Mouse (Mus musculus) spleen, adult 12 weeks (tissue): ENCODE measurements around the gene Lgals12.

ENCODE experiments used
- DNase-seq: peaks from one replicate; pipeline ENCODE4 v3.0.0; 2022; ENCODE audit warnings: low spot score

The Lgals12 gene

GRCm38 (mm10) chr19:7606801-7607689 lies at the start of gene Lgals12:
Gene Lgals12, minus strand, starts transcription at chr19:7607193.
- no peak for DNase-seq

- no peak for DNase-seq
Observed at GRCm38 (mm10) chr19:7648913-7649666, 42.1 kb upstream of the Lgals12 start.

- no peak for DNase-seq
Observed at GRCm38 (mm10) chr19:7633786-7634185, 26.8 kb upstream of the Lgals12 start.

DNA sequence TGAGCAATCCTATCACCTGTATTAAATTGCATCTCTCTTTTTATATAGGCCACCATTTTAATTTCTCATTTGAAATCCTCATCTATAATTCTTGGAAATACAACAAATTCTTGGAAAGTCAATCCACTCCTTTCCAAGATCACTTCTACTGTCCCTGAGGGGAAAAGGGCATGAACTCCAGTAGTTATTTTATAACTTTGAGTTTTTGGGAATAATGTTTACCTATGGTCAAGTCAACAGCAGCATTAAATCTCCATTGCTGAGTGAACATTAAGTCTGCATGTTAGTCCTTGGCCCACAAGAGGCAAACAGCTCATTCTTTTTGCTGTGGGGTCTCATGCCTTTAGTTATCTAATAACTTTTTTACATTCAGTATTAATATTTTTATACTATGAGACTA lies 26.0 kb upstream of the Lgals12 start:
- DNase-seq: no peak

DNA sequence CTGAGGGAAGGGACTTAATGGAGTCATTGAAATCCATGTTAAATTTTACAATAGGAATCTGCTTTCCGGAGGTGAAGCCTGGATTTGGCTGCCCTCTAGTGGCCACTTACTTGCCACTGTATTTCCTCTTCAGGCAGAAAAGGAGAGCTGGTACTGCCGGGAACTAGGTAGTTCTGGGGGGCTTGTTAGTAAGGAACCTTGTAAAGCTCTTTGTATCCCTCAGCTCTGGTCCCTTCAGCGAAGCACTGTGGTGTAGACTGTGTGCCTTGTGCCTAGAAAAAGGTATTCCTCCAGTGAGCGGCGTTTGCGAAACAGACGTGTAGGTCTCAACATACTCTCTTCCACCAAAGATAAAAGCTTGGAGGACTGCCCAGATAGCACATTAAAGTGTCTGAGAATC lies 10.7 kb upstream of the Lgals12 start:
- peak; percentile 21 for DNase-seq

DNA sequence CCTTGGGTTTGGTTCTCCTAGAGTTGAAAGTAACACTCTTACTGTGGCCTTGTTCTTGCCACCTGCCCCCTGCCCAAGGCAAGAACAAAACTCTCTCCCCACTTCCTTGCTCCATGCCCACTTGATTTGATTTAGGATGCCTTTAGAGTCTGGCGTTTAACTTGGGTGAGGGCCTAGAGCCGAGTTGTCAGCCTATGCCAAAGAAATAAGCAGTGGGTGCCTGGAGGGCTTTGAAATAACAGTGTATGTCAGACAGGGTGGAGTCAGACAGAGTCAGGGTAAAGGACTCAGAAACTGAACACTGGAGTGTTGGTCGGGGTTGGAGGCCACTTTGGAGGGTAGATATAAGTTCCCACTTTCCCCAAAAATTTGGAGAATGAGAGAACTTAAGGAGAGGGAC lies 10.1 kb upstream of the Lgals12 start:
- no peak for DNase-seq

- no peak for DNase-seq
Observed at GRCm38 (mm10) chr19:7616231-7616930, 9.4 kb upstream of the Lgals12 start.

- DNase-seq: no peak
Observed at GRCm38 (mm10) chr19:7613151-7613550, 6.2 kb upstream of the Lgals12 start.

DNA sequence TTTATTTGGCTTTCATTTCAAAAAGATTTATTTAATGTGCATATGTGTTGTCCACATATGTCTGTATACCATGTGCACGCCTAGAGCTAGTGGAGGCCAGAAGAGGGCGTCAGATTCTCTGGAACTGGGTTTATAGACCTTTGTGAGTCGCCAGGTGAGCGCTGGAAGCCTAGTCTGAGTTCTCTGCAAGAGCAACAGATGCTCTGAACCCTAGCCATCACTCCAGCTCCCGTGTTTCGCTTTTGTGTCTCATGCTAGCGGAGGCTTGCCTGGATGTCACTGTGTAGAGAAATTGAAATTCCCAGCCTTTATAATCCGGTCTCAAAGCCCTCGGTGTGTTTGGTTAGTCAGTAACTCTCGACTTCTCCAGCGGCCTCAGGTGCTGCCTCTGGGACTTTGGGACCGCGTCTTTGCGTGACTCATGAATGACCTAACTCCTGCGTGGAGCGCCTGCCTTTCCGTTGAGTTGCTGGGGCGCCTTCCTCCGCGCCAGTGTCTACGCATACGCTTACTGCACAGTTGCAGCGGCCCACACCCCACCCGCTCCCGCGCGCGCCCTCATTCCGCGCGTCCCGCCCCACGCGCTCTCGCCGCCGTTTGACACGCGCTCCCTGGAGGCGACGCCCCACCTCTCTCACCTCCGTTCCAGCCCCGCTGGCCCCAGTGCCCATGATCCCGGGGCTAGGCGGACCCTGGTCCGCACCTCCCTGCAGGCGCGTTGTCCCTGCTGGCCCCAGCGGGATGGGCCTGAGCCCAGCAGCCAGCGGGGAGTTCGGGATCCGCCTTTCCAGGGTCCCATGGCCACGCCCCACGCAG lies 5.2 kb upstream of the Lgals12 start, which contains the start of gene Hrasls5:
Gene Hrasls5 (plus strand): TSS at position 600 of the 816 bp plus-strand sequence.
- no peak for DNase-seq

DNA sequence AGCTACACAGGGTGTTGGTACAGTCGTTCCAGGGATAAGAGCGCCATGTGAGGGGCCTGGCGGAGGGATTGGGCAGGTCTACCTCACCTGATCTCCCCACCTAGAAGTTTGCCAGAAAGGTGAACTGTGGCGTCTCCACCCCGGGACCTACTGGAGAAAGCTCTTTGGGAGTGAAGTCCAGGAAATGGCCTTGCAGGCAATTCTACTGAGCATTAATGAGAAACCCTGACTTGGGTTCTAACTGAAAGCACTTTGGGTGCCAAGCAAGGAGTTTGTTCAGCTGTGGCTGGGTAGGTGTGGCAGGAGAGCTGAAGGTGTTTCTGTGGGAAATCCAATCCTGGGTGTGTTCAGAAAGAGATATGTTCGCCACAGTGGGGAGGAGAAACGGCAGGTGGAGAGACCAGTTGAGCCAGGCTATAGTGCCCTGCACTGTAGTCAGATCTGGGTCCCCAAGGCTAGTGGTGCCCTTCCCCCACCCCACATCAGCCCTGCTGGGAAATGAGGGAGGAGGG lies 753 bp upstream of the Lgals12 start:
- DNase-seq: no peak

DNA sequence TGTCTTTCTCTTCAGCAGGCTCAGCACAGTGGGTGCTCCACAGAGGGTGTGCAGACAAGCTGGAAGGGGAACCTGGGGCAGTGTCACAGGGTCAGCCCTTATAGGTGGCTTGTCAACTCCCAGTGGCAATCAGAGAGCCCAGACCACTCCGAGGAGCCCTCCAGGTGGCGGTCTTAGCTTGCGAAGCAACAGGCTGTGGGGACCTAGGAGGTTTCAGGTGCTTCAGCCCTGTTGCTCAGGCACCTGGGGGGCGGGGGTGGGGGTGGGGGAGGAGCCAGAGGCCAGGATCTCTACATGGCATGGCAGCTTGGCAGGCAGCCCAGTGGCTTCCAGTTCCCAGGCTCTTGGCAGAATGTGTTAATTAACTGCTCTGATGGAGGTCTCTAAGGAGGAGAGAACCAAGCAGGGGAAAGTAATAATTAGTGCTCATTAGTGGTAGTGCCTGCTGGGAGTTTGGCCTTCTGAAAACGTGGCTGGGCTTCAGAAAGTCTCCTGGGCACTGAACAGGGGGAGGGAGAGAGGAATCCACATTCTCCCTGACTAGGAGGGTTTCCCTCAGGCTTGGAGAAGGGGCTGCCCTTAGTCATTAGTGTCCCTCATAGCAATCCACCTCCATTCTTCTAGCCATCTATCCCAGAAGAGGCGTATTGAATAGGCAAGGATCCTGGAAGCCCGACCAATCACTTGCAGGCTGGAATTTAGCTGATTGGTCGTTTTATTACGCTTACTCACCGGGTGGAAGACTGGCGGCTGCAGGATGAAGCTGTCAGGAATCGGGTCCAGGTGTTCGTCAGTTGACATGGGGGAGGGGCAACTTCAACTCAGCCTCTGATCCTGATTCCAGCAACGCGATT lies 836 bp downstream of the Lgals12 start:
- no peak for DNase-seq

GRCm38 (mm10) chr19:7605013-7605412 lies 2.0 kb downstream of the Lgals12 start:
- no peak for DNase-seq

- DNase-seq: no peak
Observed at GRCm38 (mm10) chr19:7604107-7604506, 2.9 kb downstream of the Lgals12 start.

DNA sequence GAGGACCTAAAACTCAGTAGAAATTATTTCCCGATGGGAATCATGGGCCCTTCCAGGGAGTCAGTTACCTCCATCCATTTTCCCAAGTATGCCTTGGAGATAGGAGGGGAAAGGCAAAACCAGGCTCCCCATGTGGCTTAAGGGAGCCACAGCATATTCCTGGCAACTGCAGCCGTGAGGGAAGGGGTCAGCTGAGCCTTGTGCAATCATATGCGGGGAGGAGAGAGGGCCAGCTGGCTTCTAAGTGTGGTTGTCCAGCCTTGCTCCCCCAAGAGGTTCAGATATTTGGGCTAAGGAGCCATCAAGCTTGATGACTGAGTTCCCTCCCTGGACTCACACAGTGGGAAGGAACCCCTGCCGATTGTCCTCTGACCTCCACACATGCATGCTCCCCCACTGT lies 5.4 kb downstream of the Lgals12 start:
- no peak for DNase-seq

- DNase-seq: no peak
Observed at GRCm38 (mm10) chr19:7598481-7598880, 8.5 kb downstream of the Lgals12 start.

- no peak for DNase-seq
Observed at GRCm38 (mm10) chr19:7595534-7595933, 11.5 kb downstream of the Lgals12 start.

DNA sequence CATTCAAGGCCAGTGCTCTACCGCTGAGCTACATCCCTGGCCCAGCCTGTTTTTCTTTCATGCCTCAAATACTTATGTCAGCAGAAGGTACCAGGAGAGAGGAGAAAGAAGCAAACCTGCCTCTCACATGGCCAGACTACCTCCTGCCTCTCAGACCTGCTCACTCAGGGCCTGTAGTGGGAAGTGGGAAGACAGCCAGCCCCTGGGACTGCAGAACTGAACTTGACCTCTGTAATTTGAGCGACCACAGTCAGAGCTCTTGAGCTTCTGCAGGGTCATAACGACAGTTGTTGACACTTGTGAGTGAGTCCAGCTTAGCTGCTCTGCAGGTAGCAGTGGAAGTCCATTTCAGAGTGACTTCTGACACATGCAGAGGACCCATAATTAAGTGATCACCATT lies 15.0 kb downstream of the Lgals12 start:
- DNase-seq: no peak

- no peak for DNase-seq
Observed at GRCm38 (mm10) chr19:7590795-7591194, 16.2 kb downstream of the Lgals12 start.

DNA sequence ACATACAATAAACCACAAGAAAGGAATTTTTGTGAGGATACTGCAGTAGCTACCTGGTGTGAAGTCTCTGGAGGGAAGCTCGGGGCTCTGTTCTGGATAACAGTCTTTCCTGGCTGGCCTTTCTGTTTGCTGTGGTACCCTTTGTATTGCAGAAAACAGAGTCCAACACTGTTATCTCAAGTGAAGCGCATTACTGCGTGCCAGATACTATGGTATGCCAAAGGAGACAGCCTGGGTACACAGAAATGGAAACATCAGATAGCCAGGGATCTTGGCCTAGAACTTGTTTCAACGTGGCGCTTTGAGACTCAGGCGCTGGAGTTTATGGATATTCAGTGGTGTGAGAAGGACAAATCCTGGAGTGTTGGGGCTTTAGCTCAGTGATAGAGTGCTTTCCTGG lies 21.2 kb downstream of the Lgals12 start:
- DNase-seq: no peak

GRCm38 (mm10) chr19:7585279-7585678 lies 21.7 kb downstream of the Lgals12 start:
- DNase-seq: no peak
